Mouse (Mus musculus) bone marrow, adult 2 months (tissue): ENCODE results near the gene Cnpy4.

Experiments
- CTCF ChIP-seq: fragments of 200-500 bp; IDR thresholded peaks from 2 replicates; pipeline ENCODE4 v1.5.1; 2011; ENCODE audit warnings: low read length, control low read depth; ENCODE audit not compliant: control insufficient read depth, insufficient read depth
- POLR2A ChIP-seq: fragments of 200-500 bp; IDR thresholded peaks from 2 replicates; pipeline ENCODE4 v1.6.1; 2011; ENCODE audit warnings: low read depth, mild to moderate bottlenecking, control low read depth, low read length, borderline replicate concordance; ENCODE audit not compliant: control insufficient read depth

DNA sequence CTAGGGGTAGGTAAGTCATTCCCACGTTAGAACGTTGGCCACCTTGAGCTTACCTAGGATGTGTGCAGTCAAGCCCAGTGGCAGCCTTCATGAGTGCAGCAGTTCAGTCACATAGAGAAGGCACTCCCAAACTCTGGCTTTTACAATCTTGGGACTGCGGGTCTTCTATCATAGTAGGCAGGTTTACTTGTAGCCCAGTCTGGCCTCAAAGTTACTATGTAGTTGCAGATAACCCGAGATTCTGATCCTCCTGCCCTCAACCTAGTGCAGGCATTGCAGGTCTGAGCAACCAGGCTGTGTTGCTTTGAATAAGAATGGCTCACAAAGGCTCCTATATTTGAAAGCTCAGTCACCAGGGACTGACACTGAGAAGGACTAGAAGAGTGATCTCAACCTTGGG is 39.2 kb downstream of the Cnpy4 start:
- TF ChIP-seq POLR2A (no peak), CTCF (no peak)
